Mouse (Mus musculus) hindbrain, embryonic 15.5 days (tissue): ENCODE results near the gene Gm45261. TPM values are rescaled to one million over a fixed set of nuclear protein-coding genes. Genes with fewer than 3 reads are reported as not detected.

Experiments
- ATAC-seq: fragments of 200-750 bp; cut with Nextera tagmentation; 2 replicates; pipeline ENCODE4 v1.8.0; 2017; ENCODE audit warnings: low read depth, moderate number of reproducible peaks, moderate TSS enrichment; ENCODE audit not compliant: low FRiP score
- H3K27ac ChIP-seq: fragments of 300-500 bp; sonication (generic); replicated peaks from 2 replicates; pipeline ENCODE4 v1.5.1; 2015; ENCODE audit warnings: mild to moderate bottlenecking, inconsistent platforms
- H3K27me3 ChIP-seq: fragments of 300-500 bp; sonication (generic); 2 replicates; pipeline ENCODE4 v1.6.1; 2015; ENCODE audit warnings: control low read depth, inconsistent platforms
- H3K36me3 ChIP-seq: fragments of 300-500 bp; sonication (generic); 2 replicates; pipeline ENCODE4 v1.6.1; 2015; ENCODE audit warnings: control low read depth, inconsistent platforms
- H3K4me1 ChIP-seq: fragments of 300-500 bp; sonication (generic); replicated peaks from 2 replicates; pipeline ENCODE4 v1.6.1; 2015; ENCODE audit warnings: control low read depth, inconsistent platforms
- H3K4me2 ChIP-seq: fragments of 300-500 bp; sonication (generic); 2 replicates; pipeline ENCODE4 v1.6.1; 2015; ENCODE audit warnings: moderate library complexity, mild to moderate bottlenecking, inconsistent platforms
- H3K4me3 ChIP-seq: fragments of 300-500 bp; sonication (generic); 2 replicates; pipeline ENCODE4 v1.5.1; 2015; ENCODE audit warnings: mild to moderate bottlenecking, inconsistent platforms
- H3K9ac ChIP-seq: fragments of 300-500 bp; sonication (generic); 2 replicates; pipeline ENCODE4 v1.6.1; 2015; ENCODE audit warnings: inconsistent platforms
- H3K9me3 ChIP-seq: fragments of 300-500 bp; sonication (generic); 2 replicates; pipeline ENCODE4 v1.6.1; 2016; ENCODE audit warnings: control low read depth, inconsistent platforms
- WGBS: fragments of 180-500 bp; shearing (Covaris S2); methylation state at CpG from one replicate; pipeline ENCODE4 v1.1.7; 2015; 5-methylcytosine and 5-hydroxymethylcytosine counted together
- polyA plus RNA-seq: library from polyadenylated mRNA; unstranded; fragments of >200 nt; fragmentation: Nextera tagmentation; extraction: Ambion mirVana; gene quantifications from 2 replicates; pipeline ENCODE4 v1.2.1, GENCODE M21; 2015

Gm45261 gene
- polyA plus RNA-seq, 1 experiment from 2014 or later = not detected

GRCm38 (mm10) chr1:80447554-80447953 lies 13.7 kb downstream of the Gm45261 start:
- Histone ChIP-seq H3K9me3 (no peaks in the 10 kb centered on the region), H3K27ac (no peak overlapping the region), H3K4me2 (no peak overlapping the region), H3K4me1 (no peaks in the 10 kb centered on the region), H3K4me3 (no peak overlapping the region), H3K27me3 (no peaks in the 10 kb centered on the region), H3K36me3 (no peaks in the 10 kb centered on the region), H3K9ac (no peak overlapping the region)
- WGBS = 79% methylated on average over 1 of the region's 1 CpGs
- no peak for ATAC-seq

GRCm38 (mm10) chr1:80440911-80441310 lies 20.3 kb downstream of the Gm45261 start:
- H3K9me3 ChIP-seq = no peaks in the 10 kb centered on the region
- 71% methylated on average over 2 of the region's 2 CpGs for WGBS
- no peak overlapping the region for H3K4me2 ChIP-seq
- no peak for ATAC-seq
- no peaks in the 10 kb centered on the region for H3K27me3 ChIP-seq
- no peak overlapping the region for H3K4me3 ChIP-seq
- no peak overlapping the region for H3K9ac ChIP-seq
- H3K36me3 ChIP-seq = no peaks in the 10 kb centered on the region
- H3K27ac ChIP-seq = no peak overlapping the region
- no peaks in the 10 kb centered on the region for H3K4me1 ChIP-seq

GRCm38 (mm10) chr1:80438506-80438905 lies 22.7 kb downstream of the Gm45261 start:
- Histone ChIP-seq H3K4me2 (no peak overlapping the region), H3K4me1 (no peaks in the 10 kb centered on the region), H3K27ac (no peak overlapping the region), H3K9ac (no peak overlapping the region), H3K4me3 (no peak overlapping the region), H3K36me3 (no peaks in the 10 kb centered on the region), H3K9me3 (no peaks in the 10 kb centered on the region), H3K27me3 (no peaks in the 10 kb centered on the region)
- WGBS = 79% methylated on average over 2 of the region's 2 CpGs
- ATAC-seq = no peak

- Histone ChIP-seq H3K9me3 (no peaks in the 10 kb centered on the region), H3K36me3 (no peaks in the 10 kb centered on the region), H3K4me2 (no peak overlapping the region), H3K9ac (no peak overlapping the region), H3K27ac (no peak overlapping the region), H3K4me3 (no peak overlapping the region), H3K4me1 (no peaks in the 10 kb centered on the region), H3K27me3 (no peaks in the 10 kb centered on the region)
- no peak for ATAC-seq
- 70% methylated on average over 1 of the region's 1 CpGs for WGBS
Observed at GRCm38 (mm10) chr1:80427946-80428345, 33.3 kb downstream of the Gm45261 start.

- Histone ChIP-seq H3K27ac (no peak overlapping the region), H3K36me3 (no peaks in the 10 kb centered on the region), H3K9ac (no peak overlapping the region), H3K4me1 (no peaks in the 10 kb centered on the region), H3K9me3 (no peaks in the 10 kb centered on the region), H3K27me3 (no peaks in the 10 kb centered on the region), H3K4me3 (no peak overlapping the region), H3K4me2 (no peak overlapping the region)
- ATAC-seq = no peak
- 78% methylated on average over 1 of the region's 1 CpGs for WGBS
Observed at GRCm38 (mm10) chr1:80427425-80427824, 33.8 kb downstream of the Gm45261 start.

- Histone ChIP-seq H3K9ac (no peak overlapping the region), H3K27me3 (no peaks in the 10 kb centered on the region), H3K4me1 (no peaks in the 10 kb centered on the region), H3K9me3 (no peaks in the 10 kb centered on the region), H3K4me2 (no peak overlapping the region), H3K27ac (no peak overlapping the region), H3K4me3 (no peak overlapping the region), H3K36me3 (no peaks in the 10 kb centered on the region)
- 58% methylated on average over 1 of the region's 1 CpGs for WGBS
- ATAC-seq = no peak
Observed at GRCm38 (mm10) chr1:80424666-80425065, 36.6 kb downstream of the Gm45261 start.

- WGBS = 93% methylated on average over 12 of the region's 12 CpGs
- ATAC-seq = no peak
- H3K4me3 ChIP-seq = no peak overlapping the region
Observed at GRCm38 (mm10) chr1:80418321-80419045, 42.8 kb downstream of the Gm45261 start.

GRCm38 (mm10) chr1:80416329-80416728 lies 44.9 kb downstream of the Gm45261 start:
- Histone ChIP-seq H3K4me2 (no peak overlapping the region), H3K4me3 (no peak overlapping the region), H3K4me1 (no peaks in the 10 kb centered on the region), H3K27ac (no peak overlapping the region), H3K9me3 (no peaks in the 10 kb centered on the region), H3K36me3 (no peaks in the 10 kb centered on the region), H3K27me3 (no peaks in the 10 kb centered on the region), H3K9ac (no peak overlapping the region)
- 82% methylated on average over 5 of the region's 5 CpGs for WGBS
- ATAC-seq = no peak

More at GRCm38 (mm10) chr1:80418321-80419045, 42.8 kb downstream of the Gm45261 start:
- H3K9ac ChIP-seq = no peak overlapping the region
- no peaks in the 10 kb centered on the region for H3K27me3 ChIP-seq
- H3K36me3 ChIP-seq = no peaks in the 10 kb centered on the region
- H3K4me1 ChIP-seq = no peaks in the 10 kb centered on the region
- no peak overlapping the region for H3K27ac ChIP-seq
- no peak overlapping the region for H3K4me2 ChIP-seq
- H3K9me3 ChIP-seq = no peaks in the 10 kb centered on the region

- Histone ChIP-seq H3K9ac (no peak overlapping the region), H3K4me1 (no peaks in the 10 kb centered on the region), H3K27ac (no peak overlapping the region), H3K27me3 (no peaks in the 10 kb centered on the region), H3K36me3 (no peaks in the 10 kb centered on the region), H3K4me2 (no peak overlapping the region), H3K9me3 (no peaks in the 10 kb centered on the region), H3K4me3 (no peak overlapping the region)
- 85% methylated on average over 2 of the region's 2 CpGs for WGBS
- no peak for ATAC-seq
Observed at GRCm38 (mm10) chr1:80412521-80412920, 48.7 kb downstream of the Gm45261 start.

GRCm38 (mm10) chr1:80410229-80410973 lies 50.8 kb downstream of the Gm45261 start:
- H3K9ac ChIP-seq = no peak overlapping the region
- no peaks in the 10 kb centered on the region for H3K36me3 ChIP-seq
- no peak for ATAC-seq
- H3K4me2 ChIP-seq = no peak overlapping the region
- H3K27me3 ChIP-seq = no peaks in the 10 kb centered on the region
- no peaks in the 10 kb centered on the region for H3K9me3 ChIP-seq
- no peaks in the 10 kb centered on the region for H3K4me1 ChIP-seq
- no peak overlapping the region for H3K4me3 ChIP-seq
- no peak overlapping the region for H3K27ac ChIP-seq

- no peak overlapping the region for H3K4me2 ChIP-seq
- H3K4me3 ChIP-seq = no peak overlapping the region
- no peaks in the 10 kb centered on the region for H3K27me3 ChIP-seq
- ATAC-seq = no peak
- no peak overlapping the region for H3K27ac ChIP-seq
- H3K9me3 ChIP-seq = no peaks in the 10 kb centered on the region
- 53% methylated on average over 6 of the region's 6 CpGs for WGBS
- H3K4me1 ChIP-seq = no peaks in the 10 kb centered on the region
- no peak overlapping the region for H3K9ac ChIP-seq
- H3K36me3 ChIP-seq = no peaks in the 10 kb centered on the region
Observed at GRCm38 (mm10) chr1:80409467-80410105, 51.7 kb downstream of the Gm45261 start.

- ATAC-seq = no peak
- H3K27ac ChIP-seq = no peak overlapping the region
- H3K4me1 ChIP-seq = no peaks in the 10 kb centered on the region
- no peak overlapping the region for H3K9ac ChIP-seq
- no peaks in the 10 kb centered on the region for H3K27me3 ChIP-seq
- WGBS = 5% methylated on average over 3 of the region's 3 CpGs
- H3K4me2 ChIP-seq = no peak overlapping the region
- H3K36me3 ChIP-seq = no peaks in the 10 kb centered on the region
- H3K4me3 ChIP-seq = no peak overlapping the region
- no peaks in the 10 kb centered on the region for H3K9me3 ChIP-seq
Observed at GRCm38 (mm10) chr1:80408586-80408985, 52.7 kb downstream of the Gm45261 start.
